Mouse (Mus musculus) ovary, adult 18-20 months (tissue): Measurements from ENCODE around the gene Gm42957.
"Not testable (repeated sequence)": the region's sequence is repeated elsewhere in the genome, so short reads cannot be mapped to it uniquely, and the experiment has no call there.

Source experiments
- DNase-seq: peaks from one replicate; pipeline ENCODE4 v3.0.0; 2022; ENCODE audit warnings: low spot score, mixed read lengths

Gm42957 gene

DNA sequence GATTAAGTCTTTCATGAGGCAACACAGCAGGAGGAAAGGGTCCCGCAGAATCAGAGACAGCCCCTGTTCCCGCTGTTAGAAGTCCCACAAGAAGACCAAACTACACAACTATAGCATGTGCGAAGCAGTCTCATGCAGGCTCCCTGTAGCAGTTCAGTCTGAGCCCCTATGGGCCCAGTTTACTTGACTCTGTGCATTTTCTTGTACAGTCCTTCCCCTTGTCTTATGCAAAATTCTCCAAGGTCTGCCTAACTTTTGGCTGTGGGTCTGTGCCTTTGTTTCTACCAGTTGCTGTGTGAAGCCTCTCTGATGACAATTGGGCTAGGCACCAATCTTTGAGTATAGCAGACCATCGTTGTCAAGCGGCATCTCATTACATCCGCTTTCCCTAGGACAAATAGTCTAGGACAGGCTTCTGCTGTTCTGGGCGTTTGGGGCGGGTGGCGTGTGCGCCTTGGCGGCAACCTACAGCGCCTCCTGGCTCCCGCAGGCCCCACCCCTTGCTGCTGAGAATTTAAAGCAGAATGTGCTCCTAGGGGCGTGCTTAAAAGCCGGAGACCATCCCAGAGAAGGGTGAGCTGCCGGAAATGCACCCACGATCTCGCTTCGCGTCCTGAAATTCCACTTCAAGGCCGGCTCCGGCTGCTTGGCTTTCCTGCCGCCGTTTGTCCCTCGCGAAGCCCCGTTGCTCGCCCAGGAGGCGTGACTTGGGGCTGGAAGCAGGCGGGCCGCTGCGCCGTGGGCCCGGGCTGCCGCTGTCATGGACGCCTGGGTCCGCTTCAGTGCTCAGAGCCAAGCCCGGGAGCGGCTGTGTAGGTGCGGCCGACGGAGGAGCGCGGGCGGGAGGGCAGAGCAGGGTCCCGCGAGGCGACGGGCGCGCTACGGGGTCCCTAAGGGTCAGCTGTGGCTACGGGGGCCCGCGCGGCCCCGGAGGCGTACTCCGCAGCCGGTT, at the start of gene Gm42957, which contains the start of gene Pex11b:
TSS of gene Gm42957 (plus strand) at position 547 of the 952 bp plus-strand sequence.
TSS of gene Pex11b (plus strand) at position 449 of the 952 bp plus-strand sequence.
- peak; percentile 89 for DNase-seq

DNA sequence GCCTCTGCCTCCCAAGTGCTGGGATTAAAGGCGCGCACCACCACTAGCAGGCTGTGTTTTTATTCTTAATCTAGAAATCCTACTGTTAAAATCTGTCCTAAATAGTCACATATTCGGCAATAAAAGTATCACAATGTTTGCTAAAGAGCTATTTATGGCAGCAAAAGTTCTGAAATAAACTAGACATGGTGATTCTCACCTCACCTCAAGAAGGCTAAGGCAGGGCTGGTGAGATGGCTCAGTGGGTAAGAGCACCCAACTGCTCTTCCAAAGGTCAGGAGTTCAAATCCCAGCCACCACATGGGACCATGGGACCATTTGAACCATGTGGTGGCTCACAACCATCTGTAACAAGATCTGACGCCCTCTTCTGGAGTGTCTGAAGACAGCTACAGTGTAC, 44.6 kb upstream of the Gm42957 start:
- no peak for DNase-seq

DNA sequence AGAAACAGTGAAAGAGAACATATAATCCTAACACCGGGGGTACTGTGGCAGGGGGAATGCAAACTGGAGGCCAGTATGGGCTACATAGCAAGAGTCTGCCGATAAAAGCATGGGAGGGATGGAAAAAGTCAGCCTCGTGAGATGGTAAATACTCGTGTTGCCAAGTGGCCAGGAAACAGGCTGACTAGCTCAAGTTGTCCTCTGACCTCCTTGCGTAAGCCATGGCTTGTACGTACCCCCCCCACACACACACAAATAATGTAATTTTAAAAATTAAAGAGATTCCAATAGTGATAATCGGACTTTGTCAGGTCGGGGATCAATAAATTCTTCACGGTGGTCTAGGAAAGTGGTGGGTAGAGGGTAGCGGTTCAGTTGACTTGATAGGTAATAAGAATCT, 41.9 kb upstream of the Gm42957 start:
- no peak for DNase-seq

DNA sequence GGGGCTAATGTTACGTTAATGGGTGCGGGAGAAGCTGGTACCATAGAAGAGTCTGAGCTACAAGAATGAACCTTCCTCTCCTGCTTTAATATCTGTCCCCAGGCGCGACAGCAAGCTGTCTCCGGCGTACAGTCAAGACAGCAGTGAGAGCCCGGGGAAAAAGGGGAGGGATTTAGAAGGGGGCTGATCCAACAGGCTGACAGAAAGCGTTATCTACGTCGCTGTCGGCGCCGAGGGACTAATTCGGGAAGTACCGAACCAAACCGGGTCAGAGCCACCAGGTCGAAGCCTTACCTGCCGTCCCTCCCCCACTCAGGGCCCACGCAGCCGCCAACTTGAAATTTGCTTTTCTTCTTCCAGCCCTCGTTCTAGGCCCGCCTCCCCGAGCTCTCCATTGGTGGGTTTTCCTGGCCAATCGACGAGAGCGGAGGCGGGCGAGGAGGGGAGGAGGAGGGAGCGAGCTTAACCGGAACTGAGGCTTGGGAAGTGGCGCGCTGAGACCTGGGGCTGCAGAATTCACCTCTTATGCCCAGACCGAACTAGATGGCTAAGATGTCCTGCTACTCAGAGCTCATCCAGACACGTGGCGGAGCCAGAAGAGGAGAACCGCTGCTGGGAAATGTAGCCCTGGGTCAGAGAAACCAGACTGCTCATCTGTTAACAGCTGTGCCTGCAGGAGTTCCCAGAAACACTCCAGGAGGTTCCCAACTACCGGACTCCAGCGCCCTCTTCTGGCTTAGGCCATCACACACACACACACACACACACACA, 41.3 kb upstream of the Gm42957 start, which contains the start of gene Polr3gl:
TSS of gene Polr3gl (minus strand) at position 392 of the 771 bp plus-strand sequence.
- DNase-seq = peak; percentile 88

DNA sequence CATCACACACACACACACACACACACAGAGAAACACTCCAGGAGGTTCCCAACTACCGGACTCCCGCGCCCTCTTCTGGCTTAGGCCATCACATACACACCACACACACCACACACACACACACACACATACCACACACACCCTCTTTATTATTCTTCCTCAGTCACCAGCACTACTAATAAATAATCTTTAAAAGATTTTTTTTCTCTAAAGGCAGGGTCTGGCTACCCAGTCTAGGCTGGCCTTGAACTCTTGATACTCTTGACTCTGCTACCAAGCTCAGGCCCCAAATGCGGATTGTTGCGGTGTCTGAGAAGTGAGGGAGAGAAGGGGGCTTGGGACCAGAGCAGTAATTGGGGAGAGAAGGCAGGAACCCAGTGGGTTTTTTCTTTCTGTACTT, 40.4 kb upstream of the Gm42957 start:
- DNase-seq = no peak

DNA sequence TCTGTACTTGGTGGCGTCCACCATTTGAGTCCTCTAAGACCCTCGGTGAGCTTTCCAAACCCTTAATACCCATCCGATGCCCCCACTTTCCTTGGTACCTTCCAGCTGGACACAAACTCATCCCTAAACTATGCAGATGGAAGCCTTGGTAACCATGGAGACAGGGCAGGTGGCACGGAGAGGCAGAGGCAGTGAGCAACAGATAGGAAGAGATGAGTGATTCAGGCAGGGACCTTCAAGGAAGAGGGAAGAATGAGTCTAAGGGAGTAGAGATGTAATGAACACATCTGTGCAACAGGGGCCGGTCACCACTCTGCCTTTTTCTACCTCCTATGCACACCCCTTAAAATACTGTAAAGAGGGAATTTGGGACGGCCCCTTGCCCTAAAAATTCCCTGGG, 39.6 kb upstream of the Gm42957 start:
- no peak for DNase-seq

DNA sequence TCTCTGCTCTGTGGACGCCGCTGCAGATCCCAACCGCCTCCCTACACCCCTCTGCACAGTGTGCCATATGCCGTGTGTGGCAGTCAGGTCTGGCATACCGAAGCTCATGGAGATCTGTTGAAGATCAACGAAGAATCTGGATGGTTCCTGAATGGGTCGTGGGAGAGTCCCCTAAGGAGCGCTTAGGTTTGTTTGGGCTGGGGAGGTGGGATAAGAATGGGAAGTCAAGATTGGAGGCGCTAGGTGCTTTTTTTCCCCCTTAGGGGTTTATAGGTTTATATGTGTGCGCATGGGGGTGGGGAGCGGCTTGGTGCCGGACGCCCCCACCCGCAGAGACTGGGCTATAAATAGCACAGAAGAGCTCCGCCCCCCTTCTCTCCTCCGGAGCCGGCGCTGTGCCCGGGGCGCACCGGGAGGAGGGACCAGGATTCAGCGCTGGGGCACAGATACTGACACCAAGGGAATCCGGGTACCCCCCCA, 39.0 kb upstream of the Gm42957 start, which contains the start of gene Ankrd34a:
TSS of gene Ankrd34a (plus strand) at position 409 of the 480 bp plus-strand sequence.
- no peak for DNase-seq

DNA sequence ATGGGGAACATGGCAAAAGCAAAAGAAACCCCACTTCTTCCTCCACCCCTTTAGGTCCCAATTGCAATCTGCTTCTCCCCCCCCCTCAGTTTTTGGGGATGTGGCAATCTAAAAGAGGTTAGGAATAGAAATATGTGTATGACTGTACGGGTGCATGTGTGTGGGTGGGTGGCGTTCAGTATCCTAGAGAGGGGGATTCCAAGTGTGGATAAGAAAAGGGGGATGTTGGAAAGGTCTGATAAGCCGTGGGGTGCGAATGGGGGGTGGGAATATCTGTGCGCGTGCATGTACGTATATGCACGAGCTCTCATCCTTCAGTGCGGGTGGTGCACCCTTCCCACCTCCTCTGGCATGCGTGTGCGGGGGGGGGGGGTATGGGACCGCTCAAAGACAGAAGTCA, 38.4 kb upstream of the Gm42957 start:
- no peak for DNase-seq

DNA sequence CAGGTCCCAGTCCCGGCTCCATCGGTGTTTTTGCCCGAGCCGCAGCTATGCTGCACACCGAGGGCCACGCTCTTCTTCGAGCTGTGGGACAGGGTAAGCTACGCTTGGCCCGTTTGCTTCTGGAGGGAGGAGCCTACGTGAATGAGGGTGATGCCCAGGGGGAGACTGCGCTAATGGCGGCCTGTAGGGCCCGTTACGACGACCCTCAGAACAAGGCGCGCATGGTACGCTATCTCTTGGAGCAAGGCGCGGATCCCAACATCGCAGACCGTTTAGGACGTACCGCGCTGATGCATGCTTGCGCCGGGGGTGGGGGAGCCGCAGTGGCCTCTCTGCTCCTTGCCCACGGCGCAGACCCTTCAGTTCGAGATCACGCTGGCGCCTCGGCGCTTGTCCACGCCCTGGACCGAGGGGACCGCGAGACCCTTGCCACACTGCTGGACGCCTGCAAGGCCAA, 37.8 kb upstream of the Gm42957 start:
- DNase-seq = no peak

DNA sequence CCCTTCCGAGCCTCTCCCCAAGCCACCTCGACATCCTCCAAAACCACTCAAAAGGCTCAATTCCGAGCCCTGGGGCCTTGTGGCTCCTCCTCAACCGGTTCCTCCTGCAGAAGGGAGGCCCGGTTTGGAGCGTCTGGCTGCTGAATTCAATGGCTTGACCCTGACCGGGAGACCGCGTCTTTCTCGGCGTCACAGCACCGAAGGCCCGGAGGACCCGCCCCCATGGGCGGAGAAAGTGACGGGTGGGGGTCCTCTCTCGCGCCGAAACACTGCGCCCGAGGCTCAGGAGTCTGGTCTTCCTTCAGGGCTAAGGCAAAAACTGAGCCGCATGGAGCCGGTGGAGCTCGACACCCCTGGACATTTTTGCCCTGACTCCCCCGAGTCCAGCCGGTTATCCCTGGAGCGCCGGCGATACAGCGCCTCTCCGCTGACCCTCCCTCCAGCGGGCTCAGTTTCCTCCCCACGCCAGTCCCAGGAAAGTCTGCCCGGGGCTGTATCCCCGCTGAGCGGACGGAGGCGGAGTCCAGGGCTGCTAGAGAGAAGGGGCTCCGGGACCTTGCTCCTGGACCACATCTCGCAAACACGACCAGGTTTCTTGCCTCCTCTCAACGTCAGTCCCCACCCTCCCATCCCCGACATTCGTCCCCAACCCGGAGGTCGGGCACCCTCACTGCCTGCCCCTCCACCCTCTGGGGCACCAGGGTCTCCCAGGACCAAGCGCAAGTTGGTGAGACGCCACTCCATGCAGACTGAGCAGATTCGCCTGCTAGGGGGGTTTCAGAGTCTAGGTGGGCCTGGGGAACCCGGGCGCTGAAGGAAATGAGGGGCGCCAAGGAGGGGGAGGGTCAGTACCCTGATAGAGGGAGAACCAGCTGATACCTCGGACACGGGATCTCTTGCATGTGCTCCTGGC, 36.9 kb upstream of the Gm42957 start:
- DNase-seq = peak; percentile 62

DNA sequence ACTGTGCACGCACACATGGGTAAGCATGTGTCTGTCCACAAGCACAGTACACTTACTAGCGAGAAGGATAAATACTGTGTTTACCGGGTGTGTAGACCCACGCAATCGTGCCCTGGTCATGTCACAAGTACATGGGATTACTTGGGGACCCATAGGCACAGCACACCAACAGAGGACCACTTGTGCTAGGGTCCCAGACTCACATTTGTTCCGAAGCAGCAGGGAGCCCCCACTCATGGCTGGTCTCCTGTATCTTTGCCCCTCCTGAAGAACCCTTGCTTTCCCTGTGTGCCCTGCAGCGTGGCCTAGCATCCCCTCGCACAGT, 36.2 kb upstream of the Gm42957 start:
- DNase-seq = no peak

DNA sequence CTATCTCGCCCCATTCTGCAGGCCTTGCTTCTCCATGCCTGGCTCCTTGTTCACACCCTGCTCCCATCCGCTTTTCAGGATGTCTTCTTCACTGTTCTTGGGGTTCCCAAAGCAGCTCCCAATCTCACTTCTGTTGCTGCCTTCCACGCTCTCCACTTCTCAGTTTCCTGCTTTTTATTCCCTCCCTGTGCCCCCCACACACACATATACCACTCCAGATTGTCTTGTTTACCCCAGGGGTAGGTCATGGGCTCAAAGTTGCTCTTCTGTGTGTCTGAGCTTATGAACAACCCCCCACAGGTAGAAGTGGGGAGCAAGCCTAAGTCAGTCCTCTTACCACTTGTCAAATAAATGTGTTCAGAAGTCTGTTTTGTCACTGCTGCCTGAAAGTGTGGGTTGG, 35.9 kb upstream of the Gm42957 start:
- DNase-seq = no peak

DNA sequence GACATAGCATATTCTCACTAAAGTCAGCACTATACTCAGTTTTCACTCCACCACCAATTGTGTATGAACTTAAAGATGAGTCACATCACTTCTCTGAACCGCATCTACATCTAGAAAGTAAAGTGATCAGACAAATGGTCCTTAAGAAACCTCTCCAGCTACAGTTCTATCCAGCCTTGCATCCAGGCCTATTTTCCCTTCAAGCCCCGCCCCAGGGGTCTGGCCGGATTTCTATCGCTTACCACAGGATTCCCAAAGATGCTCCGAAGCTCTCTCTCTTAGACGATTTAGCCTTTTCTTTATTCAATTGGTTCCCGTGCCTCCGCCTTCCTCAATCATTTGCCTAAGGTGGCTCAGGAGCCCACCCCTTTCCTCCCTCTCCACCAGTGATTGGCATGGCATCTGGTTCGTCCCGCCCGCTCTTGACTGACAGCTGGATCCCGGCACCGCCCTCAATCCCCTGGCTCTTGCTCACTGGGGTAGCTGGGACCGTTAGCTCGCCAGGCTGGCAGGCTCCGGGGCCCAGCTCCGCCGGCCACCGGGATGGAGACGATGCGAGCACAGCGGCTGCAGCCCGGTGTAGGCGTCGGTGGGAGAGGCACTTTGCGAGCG, 34.5 kb upstream of the Gm42957 start, which contains the start of gene Lix1l:
TSS of gene Lix1l (plus strand) at position 511 of the 612 bp plus-strand sequence.
- DNase-seq = peak; percentile 95

DNA sequence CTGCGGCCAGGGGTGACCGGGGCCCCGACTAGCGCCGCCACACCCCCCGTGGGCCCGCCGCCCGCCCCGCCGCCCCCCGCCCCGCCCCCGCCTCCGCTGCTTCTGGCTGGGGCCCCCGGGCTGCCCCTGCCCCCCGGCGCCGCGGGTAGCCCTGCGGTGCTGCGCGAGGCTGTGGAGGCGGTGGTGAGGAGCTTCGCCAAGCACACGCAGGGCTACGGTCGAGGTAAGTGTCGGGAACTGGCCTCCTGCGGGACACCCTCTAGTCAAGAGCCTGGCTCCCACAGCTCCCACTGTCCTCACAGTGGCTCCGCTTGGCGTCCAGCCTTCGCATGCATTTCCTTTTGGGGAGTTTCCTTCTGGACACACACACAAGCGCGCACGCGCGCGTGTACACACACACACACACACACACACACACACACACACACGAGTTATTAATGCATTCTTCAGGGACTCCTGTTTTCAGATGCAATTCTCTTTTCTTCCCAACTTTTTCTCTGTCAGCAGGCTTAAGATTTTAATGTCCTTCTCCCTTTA, 34.0 kb upstream of the Gm42957 start:
- DNase-seq = peak; percentile 78

DNA sequence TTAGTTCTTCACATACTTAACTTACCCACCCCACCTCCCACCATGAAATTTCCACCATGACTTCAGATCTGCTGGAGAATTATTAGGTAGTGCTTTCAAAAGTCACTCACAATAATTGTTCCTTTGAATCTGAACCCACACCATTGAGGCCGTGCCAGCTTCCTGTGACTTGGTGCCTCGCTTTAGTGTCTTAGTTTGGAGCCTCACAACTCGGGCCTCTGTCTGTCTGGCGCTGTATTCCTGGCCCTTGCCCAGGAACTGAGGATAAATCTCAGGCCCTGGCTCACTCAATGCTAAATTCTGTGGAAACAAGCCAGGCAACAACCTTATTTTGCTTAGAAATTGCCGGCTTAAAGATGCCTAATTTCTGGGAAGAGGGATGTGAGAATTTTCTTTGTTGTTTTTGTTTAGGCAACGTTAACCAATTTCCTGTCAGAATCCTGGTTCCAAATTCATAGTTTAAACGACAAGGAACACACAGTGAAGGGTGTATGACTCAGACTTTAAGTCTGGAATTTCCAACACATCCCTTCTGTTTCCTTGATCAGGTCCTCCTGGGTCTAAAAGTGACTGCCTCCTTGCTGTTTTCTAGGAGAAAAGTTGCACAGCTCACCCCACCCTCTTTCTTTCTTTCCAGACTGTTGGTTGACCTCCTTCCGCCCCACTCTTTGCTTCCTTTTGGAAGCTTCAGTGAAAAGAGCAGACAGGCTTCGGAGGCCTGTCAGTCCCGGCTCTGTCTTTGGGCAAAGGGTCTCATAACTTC, 33.2 kb upstream of the Gm42957 start:
- peak; percentile 38 for DNase-seq

DNA sequence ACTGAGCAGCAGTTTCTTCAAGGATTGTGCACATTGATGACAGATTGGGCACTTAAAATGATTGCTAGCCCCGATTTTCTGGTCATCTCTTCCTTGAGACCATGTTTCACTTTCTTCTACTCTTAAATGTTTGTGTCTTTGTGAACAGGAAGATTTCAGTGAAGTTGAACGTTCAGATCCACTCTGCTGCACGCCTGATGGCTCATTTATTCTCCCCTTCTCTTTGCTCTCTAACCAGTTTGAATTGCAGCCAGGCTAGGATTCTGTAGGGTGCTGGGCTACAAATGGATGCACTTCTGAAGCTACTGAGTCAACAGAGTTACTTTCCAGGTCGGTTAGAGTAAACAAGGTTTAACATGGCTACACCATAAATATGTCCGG, 32.6 kb upstream of the Gm42957 start:
- DNase-seq = no peak

DNA sequence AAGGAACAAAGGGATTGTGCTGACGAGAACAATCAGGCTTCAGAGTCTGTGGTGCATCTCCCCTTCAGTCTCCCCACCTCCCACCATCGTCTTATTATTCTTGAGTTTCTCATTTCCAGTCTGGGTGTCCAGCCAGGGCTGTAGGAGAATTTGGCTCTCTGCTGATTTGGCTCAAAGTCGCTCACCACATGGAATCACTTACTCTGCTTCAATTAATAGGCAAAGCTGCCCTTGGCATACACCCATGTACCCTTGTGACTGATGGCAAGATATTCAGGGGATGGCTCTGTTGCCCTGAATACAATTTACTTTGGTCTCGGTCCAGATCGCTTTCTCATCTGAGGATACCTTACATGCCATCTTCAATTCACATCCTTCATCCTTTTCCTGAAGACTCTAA, 32.0 kb upstream of the Gm42957 start:
- DNase-seq = peak; percentile 36

DNA sequence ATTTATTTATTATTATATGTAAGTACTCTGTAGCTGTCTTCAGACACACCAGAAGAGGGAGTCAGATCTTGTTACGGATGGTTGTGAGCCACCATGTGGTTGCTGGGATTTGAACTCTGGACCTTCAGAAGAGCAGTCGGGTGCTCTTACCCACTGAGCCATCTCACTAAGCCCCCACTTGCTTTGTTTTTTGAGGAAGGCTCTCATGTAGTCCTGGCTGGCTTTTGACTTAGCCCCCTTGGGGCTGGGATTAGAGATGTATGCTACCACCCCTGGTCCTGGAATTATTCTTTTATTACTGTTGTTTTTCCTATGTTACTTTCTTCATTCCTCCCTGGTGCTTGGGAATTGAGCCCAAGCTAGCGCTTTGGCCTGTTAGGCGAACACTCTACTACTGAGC, 29.3 kb upstream of the Gm42957 start:
- not testable (repeated sequence) for DNase-seq

DNA sequence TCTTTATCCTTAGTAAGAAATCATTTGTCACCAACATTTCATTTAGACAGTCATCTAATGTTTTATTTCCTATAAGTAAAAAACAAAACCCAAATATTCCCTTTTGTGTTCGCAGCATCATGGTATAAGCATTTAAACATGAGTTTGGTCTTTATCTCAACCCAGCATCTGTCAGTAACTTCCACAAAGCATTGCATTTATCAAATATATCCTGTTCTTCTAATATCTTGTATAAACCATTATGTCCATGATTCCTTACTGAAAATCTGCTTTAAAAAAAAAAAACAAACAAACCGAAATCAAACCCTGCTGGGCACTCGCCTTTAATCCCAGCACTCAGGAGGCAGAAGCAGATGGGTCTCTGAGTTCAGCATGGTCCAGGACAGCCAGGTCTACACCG, 28.7 kb upstream of the Gm42957 start:
- DNase-seq = no peak

DNA sequence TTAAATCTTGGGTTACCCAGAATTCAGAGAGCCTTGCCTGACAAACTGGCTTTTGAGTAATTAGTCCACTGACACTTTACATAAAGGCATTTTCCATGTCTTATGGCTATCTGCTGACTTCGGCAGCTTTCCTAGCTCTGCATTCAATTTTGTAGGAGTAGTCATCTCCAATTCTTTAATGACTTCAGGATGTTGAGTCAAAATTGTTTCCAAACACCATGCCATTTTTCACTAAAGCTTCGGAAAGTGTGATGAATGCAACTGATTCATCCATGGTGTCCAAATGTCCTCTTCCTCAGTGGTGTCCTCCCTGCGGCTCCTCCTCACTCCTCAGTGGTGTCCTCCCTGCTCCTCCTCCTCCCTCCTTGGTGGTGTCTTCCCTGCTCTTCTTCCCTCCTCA, 17.3 kb upstream of the Gm42957 start:
- DNase-seq = no peak
